Mouse (Mus musculus) kidney, postnatal 36 days (tissue): Measurements from ENCODE around the gene Rnf217.
A peak's percentile ranks its signal among the peaks of the same experiment; 100 is the strongest.

ENCODE experiments used
- DNase-seq, 2 experiments: peaks; one replicate each; pipeline ENCODE4 v3.0.0; 2021 to 2022; ENCODE audit warnings: mixed read lengths in 2 of 2

The Rnf217 gene

GRCm38 (mm10) chr10:31467043-31467898 is 141.7 kb downstream of the Rnf217 start:
- no peak for DNase-seq

DNA sequence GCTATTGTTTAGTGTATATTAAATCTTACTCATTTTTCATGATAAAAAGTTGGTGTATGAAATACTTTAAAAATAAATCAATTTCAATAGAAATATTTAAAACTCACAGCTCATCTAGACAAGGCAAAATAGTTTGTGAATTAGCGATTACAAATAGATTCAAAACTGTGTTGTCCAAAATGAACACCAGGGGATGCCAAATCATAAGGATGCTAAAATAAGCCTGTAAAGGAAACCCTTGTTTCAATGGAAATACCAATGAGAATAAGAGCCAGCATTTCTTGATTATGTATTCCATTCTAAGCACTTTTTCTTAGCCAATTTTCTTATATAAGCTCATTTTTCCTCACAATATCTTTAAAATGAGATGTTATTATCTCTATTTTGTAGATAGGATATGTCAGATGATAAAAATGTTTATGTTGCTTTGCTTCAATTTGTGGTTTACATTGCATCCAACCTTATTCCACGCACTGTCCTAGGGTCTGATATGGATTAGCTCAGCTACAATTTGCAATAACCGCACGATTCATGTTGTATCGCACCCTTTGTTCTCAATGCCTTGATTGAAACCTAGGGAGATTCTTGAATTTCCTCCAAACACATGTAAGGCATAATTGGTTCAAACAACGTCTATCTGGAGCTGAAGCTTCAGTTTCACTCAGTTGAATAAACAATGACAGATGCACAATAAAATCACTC is 143.0 kb downstream of the Rnf217 start:
- DNase-seq = peak; percentile 8 to 9

GRCm38 (mm10) chr10:31465424-31465823 is 143.6 kb downstream of the Rnf217 start:
- no peak for DNase-seq

DNA sequence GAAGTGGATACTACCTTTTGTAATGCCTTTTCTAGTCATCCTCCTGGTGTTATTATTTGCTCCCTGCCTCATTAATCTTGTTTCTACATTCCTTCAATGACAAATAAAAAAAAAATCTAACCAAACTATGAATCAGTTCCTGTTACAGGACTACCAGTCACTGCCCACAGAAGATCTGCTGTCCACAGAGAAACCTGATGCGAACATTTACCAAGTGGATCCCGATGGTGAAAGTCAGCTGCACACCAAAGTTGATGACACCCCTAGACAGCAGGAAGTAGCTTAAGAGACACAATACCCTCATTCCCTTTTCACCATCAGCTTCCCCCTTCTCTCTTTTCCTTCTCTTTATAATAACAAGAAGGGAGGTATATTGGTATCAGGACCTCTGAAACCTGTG is 145.9 kb downstream of the Rnf217 start:
- no peak for DNase-seq

GRCm38 (mm10) chr10:31456806-31457205 is 152.2 kb downstream of the Rnf217 start:
- DNase-seq = no peak

DNA sequence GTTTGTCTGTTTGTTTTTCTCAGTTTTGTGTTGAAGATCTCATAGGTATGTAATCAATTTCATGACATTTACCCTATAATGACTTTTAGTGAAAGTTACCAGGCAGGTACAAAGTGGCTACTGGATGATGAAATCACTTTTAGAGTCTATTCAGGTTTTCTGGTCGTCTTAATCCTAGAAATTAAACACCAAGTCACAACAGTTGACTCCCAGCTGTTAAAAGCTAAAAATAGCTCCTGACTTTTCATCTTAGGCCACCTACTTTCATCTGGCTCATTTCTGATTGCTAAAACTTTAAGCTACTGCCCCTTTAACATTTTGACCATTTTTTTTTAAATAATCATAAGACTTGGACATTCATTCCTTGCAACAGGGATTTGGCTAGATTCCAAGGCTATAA is 161.9 kb downstream of the Rnf217 start:
- DNase-seq = no peak

DNA sequence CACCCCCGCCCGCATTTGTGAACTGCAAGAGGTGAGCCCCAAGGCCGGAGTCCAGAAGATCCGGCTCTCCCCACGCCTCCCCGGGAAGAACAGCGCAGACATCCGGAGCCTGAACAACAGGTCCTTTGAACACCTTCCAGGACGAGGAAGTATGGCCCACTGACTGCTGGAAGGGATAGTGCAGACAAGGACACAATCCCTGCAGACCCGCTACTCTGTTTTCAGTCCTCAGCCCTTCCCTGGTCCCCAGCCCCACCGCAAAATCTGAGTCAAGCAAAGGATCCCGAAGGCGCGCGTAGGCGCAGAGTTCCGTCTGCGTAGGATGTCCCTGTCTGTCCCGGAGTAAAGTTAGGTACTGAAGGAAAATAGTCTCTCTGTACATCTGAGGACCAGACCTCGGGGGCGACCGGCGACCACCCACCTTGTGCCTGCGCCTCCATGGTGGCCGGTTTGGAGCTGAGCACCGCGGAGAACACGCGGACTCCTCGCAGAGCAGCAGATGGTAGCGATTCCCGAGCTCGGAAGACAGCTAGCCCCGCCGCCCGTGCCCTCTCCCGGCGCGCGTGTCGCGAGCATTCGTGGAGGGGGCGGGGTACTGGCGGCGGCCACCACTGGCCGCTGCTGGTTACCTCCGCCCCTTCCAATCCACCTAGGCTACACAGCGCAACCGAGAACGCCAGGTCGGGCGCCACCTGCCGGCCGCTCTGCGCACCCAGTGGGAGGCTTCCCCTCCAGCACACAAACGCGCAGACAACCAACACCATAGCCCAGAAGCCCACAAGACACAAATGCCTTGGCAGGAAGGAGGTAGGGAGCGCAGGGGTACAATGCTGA is 163.5 kb downstream of the Rnf217 start, which contains the start of gene Tpd52l1:
TSS of gene Tpd52l1 (minus strand) at position 668 of the 834 bp plus-strand sequence.
- peak; percentile 91 to 94 for DNase-seq

GRCm38 (mm10) chr10:31444206-31444605 is 164.8 kb downstream of the Rnf217 start:
- DNase-seq = no peak
